In genomic region chr14:105377770-105378169, GRCm38 (mm10) we compare ENCODE assay signal across 8 mouse cellular contexts.
DNase-seq lines count a peak whose midpoint lies in the region; ATAC-seq lines count a peak whose summit lies in the region.

No protein-coding gene starts in this region.

- no peaks in the 10 kb centered on the region for H3K36me3 ChIP-seq in kidney, embryonic 14.5 days (ENCODE audit: control insufficient read depth, insufficient read depth, low read length)
- no peaks in the 10 kb centered on the region for H3K36me3 ChIP-seq in intestine, embryonic 15.5 days

- WGBS in kidney, embryonic 14.5 days, result 17% methylated on average over 5 of the region's 5 CpGs
- 25% methylated on average over 5 of the region's 5 CpGs for WGBS in intestine, embryonic 15.5 days

- H3K27me3 ChIP-seq in kidney, embryonic 14.5 days (ENCODE audit: control insufficient read depth, insufficient read depth, low read length), result no peaks in the 10 kb centered on the region
- H3K27me3 ChIP-seq in intestine, embryonic 15.5 days (replicated peaks), result no peaks in the 10 kb centered on the region

- intact Hi-C loops in left cerebral cortex, postnatal 14 days (cut with DNase I), result no loop called here

- no peak overlapping the region for H3K4me3 ChIP-seq in kidney, embryonic 14.5 days (ENCODE audit: low read length)
- no peak overlapping the region for H3K4me3 ChIP-seq in intestine, embryonic 15.5 days (replicated peaks)

- no peak overlapping the region for H3K4me2 ChIP-seq in kidney, embryonic 14.5 days (replicated peaks; ENCODE audit: low read depth, low read length)
- H3K4me2 ChIP-seq in intestine, embryonic 15.5 days (replicated peaks), result no peak overlapping the region

- no peak overlapping the region for H3K9ac ChIP-seq in kidney, embryonic 14.5 days (ENCODE audit: low read depth, low read length)
- H3K9ac ChIP-seq in intestine, embryonic 15.5 days, result no peak overlapping the region

- ATAC-seq in kidney, embryonic 14.5 days (ENCODE audit: low FRiP score, low TSS enrichment), result peak; percentile 84
- ATAC-seq in intestine, embryonic 15.5 days, result peak; percentile 72; the same call in 1 of the 2 replicates

- peak overlapping the region; percentile 55; the same call in 1 of the 2 replicates for H3K27ac ChIP-seq in kidney, embryonic 14.5 days (ENCODE audit: low read depth, low read length)
- no peak overlapping the region for H3K27ac ChIP-seq in intestine, embryonic 15.5 days

- DNase-seq in kidney, postnatal 25 days, result no peak
- peak; percentile 32 for DNase-seq in NIH3T3 (ENCODE audit: low read depth)
- peak; percentile 66 for DNase-seq in forelimb bud, embryonic 11.5 days (ENCODE audit: low read depth, low spot score)
- DNase-seq in left cerebral cortex, postnatal 14 days (ENCODE audit: low spot score in 2 of 2), result no peak
- DNase-seq in right cerebral cortex, postnatal 36 days (ENCODE audit: low spot score in 2 of 2), result no peak
- DNase-seq in frontal cortex, postnatal 25 days (ENCODE audit: low spot score in 2 of 2), result no peak

- H3K4me1 ChIP-seq in kidney, embryonic 14.5 days (ENCODE audit: control insufficient read depth, insufficient read depth, low read length), result peaks cover 10% of the 10 kb centered on the region; the same call in 1 of the 2 replicates
- H3K4me1 ChIP-seq in intestine, embryonic 15.5 days (replicated peaks), result peaks cover 10% of the 10 kb centered on the region

- H3K9me3 ChIP-seq in kidney, embryonic 14.5 days (ENCODE audit: control insufficient read depth, low read length), result no peaks in the 10 kb centered on the region
- no peaks in the 10 kb centered on the region for H3K9me3 ChIP-seq in intestine, embryonic 15.5 days

Comparison
In these comparisons a context has a peak if more than half of its experiments do, and no peak if none do; other contexts are left out.
1. DNase-seq: peak in NIH3T3 (single experiment) and forelimb bud, embryonic 11.5 days (single experiment); none in kidney, postnatal 25 days (0 of 2), left cerebral cortex, postnatal 14 days (0 of 2), right cerebral cortex, postnatal 36 days (0 of 2) and frontal cortex, postnatal 25 days (0 of 2).